Mouse (Mus musculus) spleen, postnatal 10 days (tissue): ENCODE data around the gene Ppp2r5e.
A peak's percentile ranks its signal among the peaks of the same experiment; 100 is the strongest.

Source experiments
- DNase-seq, 2 experiments: peaks; one replicate each; pipeline ENCODE4 v3.0.0; 2021 to 2022; ENCODE audit warnings: low spot score in 2 of 2

Gene Ppp2r5e

DNA sequence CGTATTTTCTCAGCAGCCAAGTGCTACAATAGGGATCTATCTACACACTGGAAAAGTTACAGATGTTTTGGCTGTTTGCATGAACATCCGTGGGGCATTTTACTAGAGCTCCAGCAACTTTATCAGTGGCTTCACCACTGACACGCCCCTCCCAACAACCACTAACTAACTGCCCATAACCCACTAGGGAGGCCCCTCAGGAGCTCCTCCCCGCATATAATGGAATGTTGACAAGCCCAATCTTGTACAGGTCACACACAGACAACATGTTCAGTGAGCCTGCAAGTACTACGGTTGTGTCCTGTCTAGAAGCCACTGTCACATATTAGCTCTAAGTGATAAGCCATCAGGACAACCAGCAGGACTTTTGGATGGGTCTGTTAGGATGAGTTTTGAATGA, 18.8 kb downstream of the Ppp2r5e start:
- no peak for DNase-seq

- peak; percentile 46 to 80 for DNase-seq
These were observed 23.8 kb downstream of the Ppp2r5e start for GRCm38 (mm10) chr12:75572271-75572670.

GRCm38 (mm10) chr12:75570138-75570537, 25.9 kb downstream of the Ppp2r5e start:
- DNase-seq: no peak

DNA sequence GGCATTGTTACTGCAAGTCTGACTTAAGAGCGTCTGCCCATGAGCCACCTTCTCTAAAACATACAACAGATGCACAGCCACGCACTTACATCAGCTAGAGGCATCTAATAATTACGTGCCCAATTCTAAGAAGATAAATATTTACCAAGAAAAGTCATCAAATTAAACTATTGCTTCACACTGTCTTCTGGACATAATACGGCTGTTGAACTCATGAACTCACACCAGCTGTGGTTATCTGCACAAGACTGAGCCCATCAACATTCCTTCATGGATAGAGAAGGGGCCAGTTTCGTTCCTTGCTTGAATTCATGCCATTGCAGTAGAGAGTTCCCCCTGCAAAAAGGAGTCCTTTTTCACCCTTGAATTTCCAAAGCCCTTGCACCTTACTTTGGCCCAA, 28.3 kb downstream of the Ppp2r5e start:
- DNase-seq: no peak

DNA sequence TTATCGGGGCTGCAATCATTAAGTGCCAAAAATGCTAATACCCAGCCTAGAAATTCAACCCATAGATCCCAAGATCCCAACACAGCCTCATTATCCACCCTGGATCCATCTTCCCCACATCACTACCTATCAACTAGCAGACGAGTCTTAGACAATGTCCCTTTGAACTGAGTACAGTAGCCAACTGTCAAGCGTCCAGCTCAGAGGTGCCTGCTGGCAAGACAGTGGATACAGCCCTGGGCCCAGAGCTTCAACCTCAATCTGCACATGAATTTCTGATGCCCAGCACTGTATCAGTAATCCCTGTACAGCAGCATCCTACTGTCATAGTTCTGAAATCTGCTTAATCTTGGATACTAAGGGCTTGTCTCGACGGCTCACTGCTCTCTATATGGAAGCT, 30.3 kb downstream of the Ppp2r5e start:
- no peak for DNase-seq

DNA sequence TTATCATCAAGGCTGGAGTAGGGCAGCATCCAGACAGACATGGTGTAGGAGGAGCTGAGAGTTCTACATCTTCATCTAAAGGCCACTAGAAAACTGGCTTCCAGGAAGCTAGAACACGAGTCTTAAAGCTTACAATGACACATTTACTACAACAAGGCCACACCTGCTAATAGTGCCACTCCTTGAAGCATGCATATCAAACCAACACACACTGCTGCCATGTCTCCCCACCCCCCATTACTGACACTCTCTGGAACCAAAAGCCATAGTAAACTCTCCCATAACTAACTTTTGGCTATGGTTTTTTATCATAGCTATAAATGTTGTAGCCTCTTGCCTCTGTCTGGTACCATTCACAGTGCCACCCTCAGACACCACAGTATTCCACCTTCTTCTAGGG, 31.5 kb downstream of the Ppp2r5e start:
- no peak for DNase-seq

GRCm38 (mm10) chr12:75562996-75563618, 32.9 kb downstream of the Ppp2r5e start:
- no peak for DNase-seq

GRCm38 (mm10) chr12:75560681-75561387, 35.2 kb downstream of the Ppp2r5e start:
- no peak for DNase-seq

DNA sequence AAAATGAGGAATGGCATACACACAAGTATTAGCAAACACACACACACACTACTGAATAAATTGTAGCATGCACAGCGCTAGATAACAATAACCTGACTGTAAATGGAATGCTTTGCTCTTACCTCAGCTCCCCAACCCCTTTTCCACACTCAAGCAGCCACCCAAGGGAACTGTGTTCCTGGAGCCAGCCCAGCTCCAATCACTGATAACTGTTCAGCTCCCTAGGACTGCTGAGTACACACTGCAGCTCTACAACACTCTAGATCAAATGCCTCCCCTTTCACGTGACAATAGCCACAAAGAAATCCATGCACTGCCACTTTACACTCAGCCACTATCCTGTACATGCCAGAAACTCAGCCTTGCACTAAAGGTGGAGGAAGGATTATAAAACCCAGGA, 36.8 kb downstream of the Ppp2r5e start:
- DNase-seq: no peak

- DNase-seq: no peak
These were observed 38.2 kb downstream of the Ppp2r5e start for GRCm38 (mm10) chr12:75557813-75558212.

GRCm38 (mm10) chr12:75555032-75555431, 41.0 kb downstream of the Ppp2r5e start:
- DNase-seq: no peak

GRCm38 (mm10) chr12:75552296-75552695, 43.7 kb downstream of the Ppp2r5e start:
- DNase-seq: no peak

DNA sequence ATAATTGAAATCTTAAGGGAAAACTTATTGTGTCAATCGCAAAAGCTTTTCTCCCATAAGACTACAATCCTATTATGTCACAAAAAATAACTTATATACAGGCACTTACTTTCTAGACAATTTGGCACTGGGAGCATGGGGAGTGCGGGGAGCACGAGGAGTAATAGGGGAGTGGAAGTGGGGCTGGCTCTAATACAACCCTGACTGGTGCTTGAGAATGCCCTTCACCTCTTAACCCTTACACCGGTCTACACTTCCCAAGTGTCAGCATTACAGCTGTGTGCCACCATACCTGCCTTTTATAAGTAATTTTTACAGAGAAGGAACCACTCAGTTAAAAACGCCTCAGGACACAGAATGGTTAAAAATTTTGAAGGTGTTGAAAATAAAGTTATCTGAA, 44.4 kb downstream of the Ppp2r5e start:
- DNase-seq: no peak

DNA sequence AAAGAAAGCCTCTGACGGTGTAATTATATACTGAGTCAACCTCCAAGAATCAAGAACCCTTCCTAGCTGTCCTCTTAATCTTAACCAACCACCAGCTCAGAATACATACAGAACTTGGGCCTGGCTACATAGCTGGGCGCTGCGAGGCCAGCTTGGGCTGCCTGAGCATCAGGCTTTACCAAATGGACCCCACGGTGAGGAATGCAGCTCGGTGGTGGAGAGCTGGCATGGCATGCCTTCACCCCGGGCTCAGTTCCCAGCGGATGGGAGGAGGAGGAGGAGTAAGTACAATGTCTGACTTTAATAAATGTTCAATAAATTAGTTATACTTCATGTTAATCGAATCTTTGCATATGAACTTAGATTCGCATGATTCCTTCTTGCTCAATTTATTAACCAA, 47.0 kb downstream of the Ppp2r5e start:
- no peak for DNase-seq

DNA sequence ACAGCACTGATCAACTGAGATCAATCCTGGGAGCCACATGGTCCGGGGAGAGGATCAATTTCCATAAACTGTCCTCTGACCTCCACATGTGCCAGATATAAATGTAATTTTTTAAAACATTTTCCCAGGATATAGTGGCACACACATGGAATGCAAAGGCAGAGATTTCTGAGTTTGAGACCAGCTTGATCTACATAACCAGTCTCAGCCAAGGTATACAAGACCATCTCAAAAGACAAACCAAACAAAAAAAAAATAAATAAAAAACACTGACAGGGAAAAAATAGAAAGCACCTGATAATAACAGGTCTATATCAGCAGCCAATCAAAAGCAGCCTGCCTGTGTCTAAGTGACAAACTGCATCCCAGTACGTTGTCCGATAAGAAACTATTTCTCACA, 48.9 kb downstream of the Ppp2r5e start:
- DNase-seq: no peak

GRCm38 (mm10) chr12:75546241-75546640, 49.8 kb downstream of the Ppp2r5e start:
- no peak for DNase-seq

- no peak for DNase-seq
These were observed 50.6 kb downstream of the Ppp2r5e start for GRCm38 (mm10) chr12:75545431-75545925.

GRCm38 (mm10) chr12:75544666-75545065, 51.4 kb downstream of the Ppp2r5e start:
- DNase-seq: no peak

DNA sequence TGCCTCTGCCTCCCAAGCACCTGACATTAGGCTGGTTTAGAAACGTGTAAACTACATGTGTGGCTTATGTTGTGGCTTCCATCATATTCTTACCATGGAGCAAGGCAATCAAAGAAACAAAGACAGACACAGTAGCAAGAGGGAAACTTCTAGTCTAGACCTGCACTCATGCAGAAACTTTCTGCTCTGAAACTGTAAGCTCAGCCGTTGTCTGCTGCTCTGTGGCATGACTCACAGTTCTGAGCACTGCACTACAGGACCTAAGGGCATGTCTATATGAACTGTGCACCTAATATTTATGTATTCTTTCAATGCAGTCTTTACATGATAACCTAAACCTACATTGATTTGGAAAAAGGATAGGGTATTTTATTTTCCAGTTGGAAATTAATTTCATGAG, 51.8 kb downstream of the Ppp2r5e start:
- no peak for DNase-seq

DNA sequence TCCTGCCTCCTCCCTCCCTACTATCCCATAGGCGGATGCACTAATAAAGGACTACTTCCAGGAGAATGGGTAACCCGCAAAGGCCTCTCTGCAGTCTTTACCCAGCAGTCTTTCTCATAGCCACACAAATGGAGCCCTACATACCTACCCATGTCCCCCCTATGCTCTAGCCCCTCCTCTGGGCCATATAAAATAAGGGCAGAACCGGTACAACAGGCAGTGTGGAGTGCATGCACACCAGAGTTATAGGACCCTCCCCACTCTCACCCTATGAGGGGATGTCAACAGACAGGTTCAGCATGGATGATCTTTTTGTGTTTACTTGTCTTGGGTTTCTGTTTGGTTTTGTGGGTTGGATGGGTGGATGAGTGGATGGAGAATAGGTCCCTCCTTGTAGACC, 52.7 kb downstream of the Ppp2r5e start:
- DNase-seq: no peak

DNA sequence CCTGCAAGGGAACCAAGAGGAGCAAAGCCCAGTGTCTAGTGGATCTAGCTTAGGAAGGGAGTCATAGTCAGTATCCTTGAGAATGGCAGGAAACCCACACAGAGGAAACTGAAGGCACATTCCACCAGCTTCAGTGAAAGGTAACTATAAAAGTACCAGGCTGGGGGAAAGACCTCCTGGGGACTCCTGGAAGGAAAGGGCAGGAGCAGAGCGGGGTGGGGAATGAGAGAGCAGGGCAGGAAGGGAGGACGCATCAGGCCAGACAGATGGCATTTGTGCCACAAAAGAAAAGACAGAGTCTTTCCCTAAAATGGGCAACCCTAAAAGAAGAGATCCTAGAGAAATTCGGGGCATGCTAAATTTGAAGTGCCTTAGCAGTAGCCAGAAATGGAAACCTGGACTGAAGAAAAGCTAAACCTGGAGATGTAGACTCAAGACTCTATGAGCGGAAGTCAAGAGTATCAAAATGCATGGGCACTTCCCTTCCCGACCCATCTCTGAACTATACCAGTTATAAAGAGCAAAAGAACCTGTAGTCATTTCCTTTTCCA, 55.3 kb downstream of the Ppp2r5e start:
- no peak for DNase-seq

GRCm38 (mm10) chr12:75539228-75539627, 56.8 kb downstream of the Ppp2r5e start:
- no peak for DNase-seq
